Mouse (Mus musculus) CD4-positive, CD25-positive, alpha-beta regulatory T cell, adult 4 months (primary cell): ENCODE measurements around the gene Rundc3b. TPM values are rescaled to one million over a fixed set of nuclear protein-coding genes. Genes with fewer than 3 reads are reported as not detected.

Source experiments
- ATAC-seq: one replicate; pipeline ENCODE4 v1.8.0; 2017
- polyA plus RNA-seq, 2 experiments: library from polyadenylated mRNA; unstranded; fragments of 100-300 nt; shearing (Covaris generic); gene quantifications; one replicate each; pipeline ENCODE4 v1.2.1; 2017

Gene Rundc3b
- polyA plus RNA-seq, 2 experiments from 2014 or later, result 3.9 to 4.1 TPM

DNA sequence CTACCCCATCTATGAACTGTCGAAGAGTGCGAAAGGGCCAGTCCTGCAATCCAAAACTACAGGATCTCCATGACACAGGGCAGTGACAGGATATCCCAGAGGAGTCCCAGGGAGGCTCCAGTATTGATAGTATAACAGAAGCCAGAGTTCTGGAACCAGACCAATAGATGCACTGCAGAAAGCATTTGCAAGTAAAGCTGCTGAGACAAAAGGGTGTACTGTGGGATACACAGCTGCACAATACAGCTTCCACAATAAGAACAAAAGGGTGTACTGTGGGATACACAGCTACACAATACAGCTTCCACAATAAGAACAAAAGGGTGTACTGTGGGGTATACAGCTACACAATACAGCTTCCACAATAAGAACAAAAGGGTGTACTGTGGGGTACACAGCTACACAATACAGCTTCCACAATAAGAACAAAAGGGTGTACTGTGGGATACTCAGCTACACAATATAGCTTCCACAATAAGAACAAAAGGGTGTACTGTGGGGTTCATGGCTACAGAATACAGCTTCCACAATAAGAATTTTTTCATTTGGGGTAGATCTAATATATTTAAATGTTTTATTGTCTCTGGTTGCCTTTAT, 134.0 kb downstream of the Rundc3b start:
- ATAC-seq, result no peak

DNA sequence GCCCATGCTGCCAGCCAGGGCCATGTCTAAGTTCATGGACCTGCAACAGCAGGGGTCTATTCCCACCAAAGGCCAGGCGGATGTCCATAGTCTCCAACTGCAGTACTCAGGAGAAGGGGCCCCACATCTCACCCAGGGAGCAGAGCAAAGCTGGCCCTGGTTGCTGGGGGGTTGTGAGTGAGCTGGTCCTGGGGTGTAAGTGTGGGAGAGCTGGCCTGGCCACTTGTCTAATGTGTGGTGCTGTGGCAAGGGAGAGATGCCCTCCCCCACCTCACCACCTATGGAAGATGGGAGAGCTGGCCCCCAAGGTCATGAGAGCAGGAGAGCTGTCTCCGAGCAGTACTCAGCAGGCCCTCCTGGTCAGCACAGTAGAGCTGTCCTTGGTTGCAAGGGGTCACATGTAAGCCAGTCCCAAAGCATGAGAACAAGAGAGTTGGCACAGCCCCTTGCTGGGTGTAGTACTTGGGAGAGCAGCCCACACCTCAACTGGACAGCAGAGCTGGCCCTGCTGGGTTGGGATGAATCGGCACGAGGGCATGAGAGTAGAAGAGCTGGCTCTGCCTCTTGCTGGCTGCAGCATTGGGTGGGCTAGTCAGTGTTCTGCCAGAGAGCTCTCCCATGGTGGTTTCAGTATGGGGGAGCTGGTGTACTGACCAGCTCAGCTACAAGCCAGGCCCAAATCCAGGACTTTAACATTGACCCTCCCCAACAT, 134.6 kb downstream of the Rundc3b start:
- ATAC-seq, result no peak

DNA sequence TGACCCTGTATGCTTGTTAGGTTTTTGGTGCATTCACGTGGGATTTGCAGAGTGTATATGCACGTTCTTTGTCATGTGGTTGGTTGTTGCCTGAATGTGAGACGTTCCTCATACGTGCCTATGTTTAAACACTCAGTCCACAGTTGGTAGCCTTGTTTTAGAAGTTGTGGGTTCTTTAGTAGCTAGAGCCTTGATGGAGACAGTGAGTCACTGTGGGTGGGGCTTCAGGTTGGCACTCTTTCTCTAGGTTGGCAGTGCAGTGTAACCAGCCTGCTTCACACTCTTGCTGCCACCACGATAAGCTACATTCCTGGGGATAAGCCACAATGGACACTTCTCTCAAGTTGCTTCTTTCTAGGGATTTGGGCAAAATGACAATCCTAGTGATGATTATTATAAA, 166.2 kb downstream of the Rundc3b start:
- ATAC-seq, result peak; percentile 74

DNA sequence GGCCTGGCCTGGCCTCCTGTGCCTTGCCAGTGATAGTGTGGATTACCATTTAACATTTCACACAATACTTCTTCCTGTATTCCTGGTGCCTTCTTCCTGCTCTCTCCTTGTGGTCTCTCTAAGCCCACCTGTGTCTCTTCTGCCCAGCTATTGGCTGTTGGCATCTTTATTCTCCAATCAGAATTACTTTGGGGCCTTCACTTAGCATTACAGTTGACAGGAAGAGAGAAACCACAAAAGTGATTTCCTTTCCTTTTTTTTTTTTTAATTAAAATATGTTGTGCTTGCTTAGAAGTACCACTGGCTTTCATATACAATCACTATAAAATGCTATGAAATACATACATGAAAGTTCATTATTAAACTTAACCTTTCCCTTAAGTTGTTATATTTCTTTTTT, 167.2 kb downstream of the Rundc3b start:
- ATAC-seq, result peak; percentile 76

Other genes starting within 250 kb of the Rundc3b start
- gene Dbf4, start 200.2 kb downstream of the Rundc3b start, polyA plus RNA-seq, result 1 to 10 TPM; 8.7 to 9.2 TPM
- gene Slc25a40, start 200.1 kb downstream of the Rundc3b start, polyA plus RNA-seq, result 10 to 100 TPM; 23.5 to 24.2 TPM
- 10 to 100 TPM; 32.0 to 53.2 TPM for gene Abcb1a, start 37.1 kb upstream of the Rundc3b start, polyA plus RNA-seq
- gene Abcb1b, start 175.2 kb upstream of the Rundc3b start, polyA plus RNA-seq, result 10 to 100 TPM in 1 of 2 experiments, 1 to 10 TPM in 1; 10.0 to 12.1 TPM